Mouse (Mus musculus) adrenal gland, adult 18-20 months (tissue): ENCODE data around the gene Lsm8. TPM values are rescaled to one million over a fixed set of nuclear protein-coding genes. Genes with fewer than 3 reads are reported as not detected.
"Not testable (repeated sequence)": the region's sequence is repeated elsewhere in the genome, so short reads cannot be mapped to it uniquely, and the experiment has no call there.

Experiments used
- DNase-seq, 2 experiments: peaks; one replicate each; pipeline ENCODE4 v3.0.0; 2021 to 2022; ENCODE audit warnings: low spot score in 2 of 2
- long read RNA-seq, 2 experiments: library from polyadenylated mRNA; stranded (forward); transcript quantifications; one replicate each; pipeline ENCODE4 v2.0.0; 2021
- total RNA-seq, 2 experiments: library from RNA; stranded (reverse); gene quantifications; 1 replicate in 1 of 2; 2 replicates in 1 of 2; pipeline ENCODE4 v1.2.3; 2021

Lsm8 gene
- total RNA-seq: 10 to 100 TPM; 16.9 to 20.8 TPM
- long read RNA-seq, experiment 1: 0 reads
- long read RNA-seq, experiment 2, transcript Lsm8-201 (4 exons, 807 nt): major isoform, 13 of 15 reads
- long read RNA-seq, experiment 2, partial matches to known transcripts: 0 of 15 reads
- long read RNA-seq, experiment 2, other reads (novel, unspliced or antisense): 2 of 15 reads

- DNase-seq: peak; percentile 94 to 96
Observed at GRCm38 (mm10) chr6:18848051-18848701, at the start of gene Lsm8. Gene Lsm8 (plus strand): TSS chr6:18848579.

- no peak for DNase-seq
Observed at GRCm38 (mm10) chr6:18800869-18801511, 47.4 kb upstream of the Lsm8 start.

GRCm38 (mm10) chr6:18812623-18813022, 35.8 kb upstream of the Lsm8 start:
- no peak for DNase-seq

GRCm38 (mm10) chr6:18815606-18816005, 32.8 kb upstream of the Lsm8 start:
- no peak for DNase-seq

GRCm38 (mm10) chr6:18819343-18819742, 29.0 kb upstream of the Lsm8 start:
- peak; percentile 43 to 54 for DNase-seq

GRCm38 (mm10) chr6:18820246-18820645, 28.1 kb upstream of the Lsm8 start:
- DNase-seq: no peak

GRCm38 (mm10) chr6:18822812-18823211, 25.6 kb upstream of the Lsm8 start:
- DNase-seq: no peak

GRCm38 (mm10) chr6:18832958-18833357, 15.4 kb upstream of the Lsm8 start:
- no peak for DNase-seq

GRCm38 (mm10) chr6:18844529-18844928, 3.9 kb upstream of the Lsm8 start:
- DNase-seq: not testable (repeated sequence)

GRCm38 (mm10) chr6:18845571-18845970, 2.8 kb upstream of the Lsm8 start:
- DNase-seq: not testable (repeated sequence)

- DNase-seq: no peak
Observed at GRCm38 (mm10) chr6:18848702-18849061, 303 bp downstream of the Lsm8 start.

- DNase-seq: no peak
Observed at GRCm38 (mm10) chr6:18855323-18855722, 6.9 kb downstream of the Lsm8 start.

GRCm38 (mm10) chr6:18856487-18857078, 8.2 kb downstream of the Lsm8 start:
- DNase-seq: no peak

- DNase-seq: no peak
Observed at GRCm38 (mm10) chr6:18866018-18866417, 17.6 kb downstream of the Lsm8 start, which contains the start of gene Ankrd7. Gene Ankrd7 (plus strand): TSS chr6:18866318.

GRCm38 (mm10) chr6:18889030-18889429, 40.7 kb downstream of the Lsm8 start:
- DNase-seq: no peak

GRCm38 (mm10) chr6:18894142-18894541, 45.8 kb downstream of the Lsm8 start:
- DNase-seq: no peak

Other genes starting within 250 kb of the Lsm8 start
- gene Ankrd7, start 17.7 kb downstream of the Lsm8 start, total RNA-seq: not detected